Mouse (Mus musculus): ENCODE results near the gene Pknox1.

- TF ChIP-seq TAL1 (conservative IDR thresholded peaks at IDR 0.05; ENCODE audit: low read depth, low read length), result no peak
- no peak for TF ChIP-seq CTCF (IDR thresholded peaks at IDR 0.05; ENCODE audit: low read depth, low read length)
- TF ChIP-seq GATA1 (IDR thresholded peaks at IDR 0.05; ENCODE audit: borderline replicate concordance, low read length), result no peak
These were observed 16.6 kb upstream of the Pknox1 start for GRCm38 (mm10) chr17:31547974-31548373.

Data from G1E (cell line).